Mouse (Mus musculus) spleen, postnatal 4 days (tissue): Measurements from ENCODE around the gene Arfgap2.
A peak's percentile ranks its signal among the peaks of the same experiment; 100 is the strongest.

Experiments
- DNase-seq, 2 experiments: peaks; one replicate each; pipeline ENCODE4 v3.0.0; 2022; ENCODE audit warnings: low spot score in 2 of 2

Arfgap2 gene

GRCm38 (mm10) chr2:91259493-91259892, 5.3 kb upstream of the Arfgap2 start:
- no peak for DNase-seq

GRCm38 (mm10) chr2:91263692-91264660, 798 bp upstream of the Arfgap2 start:
- DNase-seq = no peak

- no peak for DNase-seq
Measured at GRCm38 (mm10) chr2:91268042-91268441, 3.3 kb downstream of the Arfgap2 start.

GRCm38 (mm10) chr2:91268706-91269105, 3.9 kb downstream of the Arfgap2 start:
- no peak for DNase-seq

- no peak for DNase-seq
Measured at GRCm38 (mm10) chr2:91269687-91270133, 4.9 kb downstream of the Arfgap2 start.

- DNase-seq = peak in 1 of 2 experiments; percentile 45
Measured at GRCm38 (mm10) chr2:91278749-91279371, 14.1 kb downstream of the Arfgap2 start.

GRCm38 (mm10) chr2:91279372-91279755, 14.6 kb downstream of the Arfgap2 start:
- DNase-seq = no peak

- no peak for DNase-seq
Measured at GRCm38 (mm10) chr2:91281366-91281765, 16.6 kb downstream of the Arfgap2 start.

GRCm38 (mm10) chr2:91283972-91284371, 19.2 kb downstream of the Arfgap2 start:
- no peak for DNase-seq

GRCm38 (mm10) chr2:91284375-91285199, 19.8 kb downstream of the Arfgap2 start:
- DNase-seq = no peak

GRCm38 (mm10) chr2:91285885-91286505, 21.2 kb downstream of the Arfgap2 start:
- peak; percentile 59 to 86 for DNase-seq

- no peak for DNase-seq
Measured at GRCm38 (mm10) chr2:91287563-91287962, 22.8 kb downstream of the Arfgap2 start.

GRCm38 (mm10) chr2:91291197-91292007, 26.6 kb downstream of the Arfgap2 start:
- DNase-seq = no peak

- DNase-seq = no peak
Measured at GRCm38 (mm10) chr2:91294226-91294625, 29.5 kb downstream of the Arfgap2 start.

- no peak for DNase-seq
Measured at GRCm38 (mm10) chr2:91295895-91296294, 31.1 kb downstream of the Arfgap2 start.

- no peak for DNase-seq
Measured at GRCm38 (mm10) chr2:91299156-91299555, 34.4 kb downstream of the Arfgap2 start.

GRCm38 (mm10) chr2:91300784-91301183, 36.0 kb downstream of the Arfgap2 start:
- DNase-seq = no peak

- no peak for DNase-seq
Measured at GRCm38 (mm10) chr2:91301836-91302235, 37.1 kb downstream of the Arfgap2 start.

- no peak for DNase-seq
Measured at GRCm38 (mm10) chr2:91302845-91303244, 38.1 kb downstream of the Arfgap2 start.

- no peak for DNase-seq
Measured at GRCm38 (mm10) chr2:91305926-91306325, 41.2 kb downstream of the Arfgap2 start.

GRCm38 (mm10) chr2:91306589-91306988, 41.8 kb downstream of the Arfgap2 start:
- no peak for DNase-seq
